Mouse (Mus musculus) cerebellum, adult 2 months (tissue): ENCODE data around the gene Slc16a6. TPM values are rescaled to one million over a fixed set of nuclear protein-coding genes. Genes with fewer than 3 reads are reported as not detected.

ENCODE experiments used
- DNase-seq, 2 experiments: peaks; one replicate each; pipeline ENCODE4 v3.0.0; 2021
- H3K27ac ChIP-seq: fragments of 200-500 bp; 2 replicates; pipeline ENCODE4 v1.5.1; 2012; ENCODE audit warnings: low read length, control low read depth, inconsistent platforms; ENCODE audit not compliant: insufficient read depth
- H3K27me3 ChIP-seq: fragments of 200-500 bp; 2 replicates; pipeline ENCODE4 v1.6.1; 2012; ENCODE audit warnings: inconsistent platforms, mild to moderate bottlenecking, low read length, moderate library complexity; ENCODE audit not compliant: control insufficient read depth, insufficient read depth
- H3K4me1 ChIP-seq: fragments of 200-500 bp; 2 replicates; pipeline ENCODE4 v1.6.1; 2011; ENCODE audit warnings: low read length; ENCODE audit not compliant: control insufficient read depth, insufficient read depth
- H3K4me3 ChIP-seq: fragments of 200-500 bp; replicated peaks from 2 replicates; pipeline ENCODE3; 2011; ENCODE audit warnings: mild to moderate bottlenecking, low read depth, low read length, control low read depth; ENCODE audit not compliant: insufficient read depth
- CTCF ChIP-seq: fragments of 200-500 bp; IDR thresholded peaks from 2 replicates; pipeline ENCODE4 v1.5.1; 2011; ENCODE audit warnings: low read depth, mild to moderate bottlenecking, control low read depth, low read length, moderate library complexity, borderline replicate concordance; ENCODE audit not compliant: insufficient read depth
- POLR2A ChIP-seq: fragments of 200-500 bp; IDR thresholded peaks from 2 replicates; pipeline ENCODE4 v1.6.1; 2011; ENCODE audit warnings: low read length, control low read depth, borderline replicate concordance; ENCODE audit not compliant: insufficient read depth
- WGBS: fragments of 180-500 bp; shearing (Covaris S2); methylation state at CpG from one replicate; pipeline ENCODE4 v1.1.7; 2018; 5-methylcytosine and 5-hydroxymethylcytosine counted together
- polyA plus RNA-seq: library from polyadenylated mRNA; depleted of rRNA; stranded (reverse); fragments of >200 nt; gene quantifications from 2 replicates; pipeline ENCODE4 v1.2.3, GENCODE M21; 2012; rRNA removed

The Slc16a6 gene
- polyA plus RNA-seq, 1 experiment, result 7.9 TPM

DNA sequence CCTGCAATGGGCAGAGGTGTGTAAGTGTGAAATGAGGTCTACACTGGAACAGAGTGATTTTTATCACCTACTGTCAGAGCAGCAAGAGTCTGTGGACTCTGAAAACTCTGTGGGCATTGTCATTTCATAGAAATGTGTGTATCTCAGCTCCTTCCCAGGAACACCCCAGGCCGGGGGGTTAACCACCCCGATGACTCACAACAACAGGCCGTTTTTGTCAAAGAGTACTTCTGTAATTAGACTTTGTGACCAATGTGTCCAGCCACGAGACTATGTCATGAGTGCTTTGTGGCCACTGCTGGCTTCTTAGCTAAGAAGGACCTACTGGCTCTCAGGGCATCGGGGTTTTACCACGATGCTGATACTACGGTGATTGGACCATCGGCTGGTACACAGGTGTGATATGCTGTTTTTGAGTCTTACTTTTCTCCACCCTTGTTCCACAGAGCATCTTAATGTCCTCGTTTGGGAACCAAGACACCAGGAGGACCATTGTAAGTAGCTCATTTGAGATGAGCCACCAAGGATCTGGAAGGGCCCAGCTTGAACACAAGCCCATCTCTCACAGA lies 55.8 kb downstream of the Slc16a6 start:
- no peaks in the 10 kb centered on the region for H3K4me1 ChIP-seq
- TF ChIP-seq POLR2A (no peak), CTCF (no peak)
- H3K27me3 ChIP-seq, result no peaks in the 10 kb centered on the region
- H3K4me3 ChIP-seq, result no peak overlapping the region
- 91% methylated on average over 9 of the region's 9 CpGs for WGBS
- DNase-seq, result no peak
- no peak overlapping the region for H3K27ac ChIP-seq

DNA sequence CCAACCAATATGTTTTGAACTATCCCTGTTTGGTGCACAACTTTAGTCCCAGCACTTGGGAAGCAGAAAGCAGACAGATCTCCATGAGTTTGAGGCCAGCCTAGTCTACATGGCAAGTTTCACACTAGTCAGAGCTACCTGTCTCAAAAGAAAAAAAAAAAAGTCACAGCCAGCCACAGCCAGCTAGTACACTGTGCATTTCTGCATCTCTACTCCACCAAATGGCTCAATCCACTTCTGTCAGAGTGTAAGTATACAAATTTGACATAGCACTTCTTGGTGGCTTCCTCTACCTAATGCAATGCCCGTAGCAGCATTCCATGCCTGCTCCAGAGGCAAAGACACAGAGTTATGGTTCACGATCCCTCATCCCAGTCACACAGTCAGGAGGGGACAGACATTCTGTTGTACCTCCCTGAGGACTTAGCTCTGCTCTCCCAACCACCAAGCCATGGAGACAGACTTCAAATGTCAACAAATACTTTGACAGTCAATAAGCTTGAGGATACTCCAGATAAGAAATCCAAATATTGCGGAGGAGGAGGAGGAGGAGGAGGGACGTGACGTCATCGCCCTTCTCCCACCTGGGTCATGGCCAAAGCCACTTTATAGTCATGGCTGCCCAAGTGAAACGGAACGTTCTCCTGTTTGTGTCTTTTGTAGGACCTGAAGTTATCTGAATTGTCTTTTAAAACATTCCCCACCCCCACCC lies 56.5 kb downstream of the Slc16a6 start:
- no peaks in the 10 kb centered on the region for H3K27me3 ChIP-seq
- WGBS, result 83% methylated on average over 8 of the region's 8 CpGs

DNA sequence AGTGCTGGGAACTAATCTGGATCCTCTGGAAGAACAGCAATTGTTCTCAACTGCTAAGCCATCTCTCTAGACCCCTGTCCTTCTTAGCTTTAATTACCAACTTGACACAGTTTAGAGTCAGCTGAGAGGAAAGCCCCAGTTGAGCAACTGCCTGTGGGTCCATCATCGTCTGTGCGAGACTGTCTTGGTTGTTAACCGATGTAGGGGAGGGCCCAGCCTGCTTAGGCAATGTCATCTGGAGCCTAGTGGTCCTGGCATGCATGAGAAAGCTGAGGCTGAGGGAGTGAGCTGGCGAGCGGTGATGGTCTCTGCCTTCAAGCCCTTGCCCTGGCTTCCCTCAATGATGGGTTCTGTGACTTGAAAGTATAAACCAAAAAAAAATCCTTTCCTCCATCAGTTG lies 58.6 kb downstream of the Slc16a6 start:
- WGBS, result 83% methylated on average over 5 of the region's 5 CpGs
- no peak for TF ChIP-seq CTCF
- no peak for TF ChIP-seq POLR2A
- Histone ChIP-seq H3K4me1 (no peaks in the 10 kb centered on the region), H3K27ac (no peak overlapping the region), H3K4me3 (no peak overlapping the region), H3K27me3 (no peaks in the 10 kb centered on the region)
- no peak for DNase-seq

More for the DNA sequence above, 56.5 kb downstream of the Slc16a6 start:
- Histone ChIP-seq H3K4me1 (no peaks in the 10 kb centered on the region), H3K4me3 (no peak overlapping the region), H3K27ac (no peak overlapping the region)
- no peak for TF ChIP-seq CTCF
- TF ChIP-seq POLR2A, result no peak
- no peak for DNase-seq

DNA sequence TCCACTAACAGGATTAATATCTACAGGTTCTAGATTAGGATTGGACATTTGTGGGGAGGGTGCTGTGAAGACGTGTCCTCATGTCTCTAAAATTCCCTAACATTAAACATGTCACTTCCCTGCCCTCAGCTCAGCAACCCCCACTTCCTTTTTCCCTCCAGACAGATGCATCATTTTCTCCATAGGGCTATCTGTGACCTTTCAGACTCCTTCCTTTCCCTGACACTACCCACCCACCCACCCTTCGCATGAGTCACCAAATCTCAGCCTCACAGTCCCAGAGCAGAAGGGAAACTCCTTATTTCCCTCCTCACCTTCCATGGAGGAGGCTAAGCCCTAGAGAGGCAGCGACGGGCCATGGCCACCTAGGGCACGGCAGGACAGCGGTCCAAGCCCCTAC lies 59.8 kb downstream of the Slc16a6 start, which contains the start of gene 9930022D16Rik:
Gene 9930022D16Rik, plus strand, starts transcription at position 301 of the 400 bp plus-strand sequence.
- TF ChIP-seq CTCF (no peak), POLR2A (no peak)
- DNase-seq, result no peak
- no peaks in the 10 kb centered on the region for H3K27me3 ChIP-seq
- H3K27ac ChIP-seq, result no peak within 1 kb of the TSS
- 94% methylated on average over 6 of the region's 6 CpGs for WGBS
- no peak within 1 kb of the TSS for H3K4me3 ChIP-seq
- H3K4me1 ChIP-seq, result no peaks in the 10 kb centered on the region

DNA sequence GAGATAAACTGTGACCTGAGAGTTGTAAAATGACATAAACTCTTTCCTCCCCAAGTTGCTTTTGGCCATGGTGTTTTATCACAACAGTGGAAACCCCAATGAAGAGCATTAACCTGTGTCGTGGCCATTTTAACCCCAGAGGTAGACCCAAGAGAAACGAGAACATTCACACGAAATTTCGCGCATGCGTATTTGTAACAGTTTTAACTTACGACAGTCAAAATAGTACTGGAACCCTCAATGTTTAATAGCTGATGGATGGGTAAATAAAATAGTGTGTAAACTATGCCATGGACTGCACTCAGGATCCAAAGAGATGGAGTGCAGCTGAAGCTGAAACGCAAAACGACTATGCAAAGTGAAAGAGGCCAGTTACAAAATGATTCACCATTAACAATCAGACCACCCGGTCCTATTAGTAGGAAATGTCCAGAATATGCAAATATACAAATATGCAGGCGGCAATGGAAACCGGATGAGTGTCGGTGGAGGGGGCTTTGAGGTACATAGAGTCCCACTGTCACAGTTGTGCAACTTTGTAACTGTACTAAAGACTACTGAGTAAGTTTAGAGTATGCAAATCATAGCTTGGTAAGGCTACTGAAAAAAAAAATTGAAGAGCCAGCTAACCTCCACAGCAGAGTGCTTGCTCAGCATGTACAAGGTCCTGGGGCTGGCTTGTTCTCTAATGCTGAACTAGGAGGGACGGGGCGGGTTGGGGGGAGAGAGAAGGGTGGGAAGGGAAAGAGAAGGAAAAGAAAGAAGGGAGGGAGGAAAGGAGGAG lies 63.0 kb downstream of the Slc16a6 start:
- TF ChIP-seq POLR2A (no peak), CTCF (no peak)
- Histone ChIP-seq H3K4me1 (no peaks in the 10 kb centered on the region), H3K27ac (no peak overlapping the region), H3K27me3 (no peaks in the 10 kb centered on the region), H3K4me3 (no peak overlapping the region)
- DNase-seq, result no peak
- WGBS, result 92% methylated on average over 15 of the region's 15 CpGs

DNA sequence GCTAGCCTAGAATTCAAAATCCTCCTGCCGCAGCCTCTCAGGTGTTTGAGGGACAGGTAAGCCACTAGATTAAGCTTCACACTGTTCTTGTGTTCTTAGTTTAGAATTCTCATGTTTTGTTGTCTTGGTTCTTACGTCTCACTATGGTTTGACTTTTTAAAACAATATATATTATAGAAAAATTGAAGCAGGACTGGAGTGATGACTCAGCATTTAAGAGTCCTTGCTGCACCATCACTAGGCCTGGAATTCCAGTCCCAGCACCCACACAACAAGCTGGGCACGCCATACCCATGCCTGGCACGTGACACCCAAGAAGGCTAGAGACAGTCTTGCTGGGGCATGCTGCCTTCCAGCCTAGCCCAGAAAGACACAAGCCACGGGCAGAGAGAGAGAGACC lies 67.0 kb downstream of the Slc16a6 start:
- WGBS, result 88% methylated on average over 5 of the region's 5 CpGs
- H3K27ac ChIP-seq, result no peak overlapping the region
- no peaks in the 10 kb centered on the region for H3K4me1 ChIP-seq
- TF ChIP-seq CTCF (no peak), POLR2A (no peak)
- DNase-seq, result no peak
- H3K27me3 ChIP-seq, result no peaks in the 10 kb centered on the region
- no peak overlapping the region for H3K4me3 ChIP-seq

Other genes with a start within 250 kb of the Slc16a6 start
- gene Rgs9, start 175.5 kb downstream of the Slc16a6 start, polyA plus RNA-seq, result 5.3 and 6.2 TPM in 2 replicates
- gene Gna13, start 110.8 kb downstream of the Slc16a6 start, polyA plus RNA-seq, result 35.6 and 37.5 TPM in 2 replicates
- not detected in 2 replicates for gene 9930022D16Rik, start 59.7 kb downstream of the Slc16a6 start, polyA plus RNA-seq
- 63.8 and 64.1 TPM in 2 replicates for gene Amz2, start 47.7 kb downstream of the Slc16a6 start, polyA plus RNA-seq
- gene Arsg, start 224 bp downstream of the Slc16a6 start, polyA plus RNA-seq, result 39.5 and 47.1 TPM in 2 replicates
- 20.4 and 23.1 TPM in 2 replicates for gene Wipi1, start 138.4 kb upstream of the Slc16a6 start, polyA plus RNA-seq
- gene Prkar1a, start 175.8 kb upstream of the Slc16a6 start, polyA plus RNA-seq, result 421 and 429 TPM in 2 replicates
- 22.3 and 25.2 TPM in 2 replicates for gene Fam20a, start 248.7 kb upstream of the Slc16a6 start, polyA plus RNA-seq